Mouse (Mus musculus): ENCODE data around the gene Fras1. TPM values are rescaled to one million over a fixed set of nuclear protein-coding genes. Genes with fewer than 3 reads are reported as not detected.

The Fras1 gene
- polyA plus RNA-seq, 1 experiment from 2014 or later, result 43.9 TPM

- no peaks in the 10 kb centered on the region for H3K36me3 ChIP-seq (ENCODE audit: control insufficient read depth, insufficient read depth, low read length)
- 73% methylated on average over 4 of the region's 4 CpGs for WGBS (ENCODE audit: insufficient replicate concordance)
- ATAC-seq (replicated peaks; ENCODE audit: insufficient number of reproducible peaks, low FRiP score, low TSS enrichment), result no peak
- H3K27me3 ChIP-seq (ENCODE audit: control insufficient read depth, insufficient read depth, low read length), result no peaks in the 10 kb centered on the region
- H3K4me1 ChIP-seq (ENCODE audit: control insufficient read depth, insufficient read depth, low read length), result no peaks in the 10 kb centered on the region
- H3K9ac ChIP-seq (ENCODE audit: low read depth, low read length), result no peak overlapping the region
- H3K9me3 ChIP-seq (replicated peaks; ENCODE audit: control insufficient read depth, low read length), result no peaks in the 10 kb centered on the region
- no peak overlapping the region for H3K27ac ChIP-seq (ENCODE audit: low read depth, low read length)
- no peak overlapping the region for H3K4me2 ChIP-seq
- no peak overlapping the region for H3K4me3 ChIP-seq (ENCODE audit: low read depth, low read length)
These were observed 436.9 kb downstream of the Fras1 start for GRCm38 (mm10) chr5:96810620-96811019.

DNA sequence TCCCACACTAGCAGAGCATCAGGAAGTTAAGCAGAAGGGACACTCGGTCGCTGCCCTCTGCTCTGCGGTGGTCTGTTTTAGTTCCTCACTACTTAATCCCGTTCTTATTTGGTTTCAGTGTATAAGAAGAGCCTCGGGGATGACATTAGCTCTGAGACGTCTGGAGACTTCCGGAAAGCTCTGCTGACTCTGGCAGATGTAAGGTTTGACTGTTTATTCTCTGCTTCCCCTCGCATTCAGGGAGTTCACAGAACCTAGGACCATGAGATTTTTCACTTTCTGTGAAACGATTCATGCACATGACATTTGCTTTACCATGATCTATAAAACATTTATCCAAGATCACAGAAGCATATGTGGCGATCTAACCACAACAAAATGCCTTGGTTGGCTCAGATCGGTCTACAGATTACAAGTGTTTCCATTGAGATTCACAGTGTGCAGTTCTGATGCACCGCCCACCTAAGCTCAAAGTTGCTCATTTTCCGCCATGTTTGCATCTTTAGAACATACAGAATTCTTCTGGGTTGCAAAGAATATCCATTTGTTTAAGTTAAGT, 451.1 kb downstream of the Fras1 start:
- Histone ChIP-seq H3K4me2 (no peak overlapping the region), H3K4me3 (ENCODE audit: low read depth, low read length) (no peak overlapping the region), H3K36me3 (ENCODE audit: control insufficient read depth, insufficient read depth, low read length) (no peaks in the 10 kb centered on the region), H3K9ac (ENCODE audit: low read depth, low read length) (no peak overlapping the region), H3K4me1 (ENCODE audit: control insufficient read depth, insufficient read depth, low read length) (no peaks in the 10 kb centered on the region), H3K27me3 (ENCODE audit: control insufficient read depth, insufficient read depth, low read length) (no peaks in the 10 kb centered on the region), H3K27ac (ENCODE audit: low read depth, low read length) (no peak overlapping the region), H3K9me3 (replicated peaks; ENCODE audit: control insufficient read depth, low read length) (no peaks in the 10 kb centered on the region)
- WGBS (ENCODE audit: insufficient replicate concordance), result 83% methylated on average over 13 of the region's 13 CpGs
- no peak for ATAC-seq (replicated peaks; ENCODE audit: insufficient number of reproducible peaks, low FRiP score, low TSS enrichment)

- no peaks in the 10 kb centered on the region for H3K27me3 ChIP-seq (ENCODE audit: control insufficient read depth, insufficient read depth, low read length)
- H3K4me1 ChIP-seq (ENCODE audit: control insufficient read depth, insufficient read depth, low read length), result no peaks in the 10 kb centered on the region
- no peak overlapping the region for H3K27ac ChIP-seq (ENCODE audit: low read depth, low read length)
- no peak overlapping the region for H3K4me3 ChIP-seq (ENCODE audit: low read depth, low read length)
- H3K9ac ChIP-seq (ENCODE audit: low read depth, low read length), result no peak overlapping the region
- no peaks in the 10 kb centered on the region for H3K9me3 ChIP-seq (replicated peaks; ENCODE audit: control insufficient read depth, low read length)
- H3K36me3 ChIP-seq (ENCODE audit: control insufficient read depth, insufficient read depth, low read length), result no peaks in the 10 kb centered on the region
- no peak for ATAC-seq (replicated peaks; ENCODE audit: insufficient number of reproducible peaks, low FRiP score, low TSS enrichment)
- 72% methylated on average over 1 of the region's 1 CpGs for WGBS (ENCODE audit: insufficient replicate concordance)
- no peak overlapping the region for H3K4me2 ChIP-seq
These were observed 453.4 kb downstream of the Fras1 start for GRCm38 (mm10) chr5:96827176-96827575.

Other genes with a start within 250 kb of the Fras1 start
- gene Cnot6l, start 209.8 kb upstream of the Fras1 start, polyA plus RNA-seq (2014; fragmentation: Nextera tagmentation; extraction: Ambion mirVana), result 11.3 and 13.2 TPM in 2 replicates
- gene Mrpl1, start 164.5 kb upstream of the Fras1 start, polyA plus RNA-seq (2014; fragmentation: Nextera tagmentation; extraction: Ambion mirVana), result 22.4 and 24.3 TPM in 2 replicates